Mouse (Mus musculus) thymus, adult 2 months (tissue): Measurements from ENCODE around the gene Alx3. TPM values are rescaled to one million over a fixed set of nuclear protein-coding genes. Genes with fewer than 3 reads are reported as not detected.

Source experiments
- DNase-seq: peaks from one replicate; pipeline ENCODE4 v3.0.0; 2021
- H3K27ac ChIP-seq: fragments of 200-500 bp; 2 replicates; pipeline ENCODE4 v1.5.1; 2012; ENCODE audit warnings: low read length, control low read depth; ENCODE audit not compliant: control insufficient read depth, insufficient read depth
- H3K27me3 ChIP-seq: fragments of 200-500 bp; 2 replicates; pipeline ENCODE4 v1.6.1; 2012; ENCODE audit warnings: mild to moderate bottlenecking, low read length, moderate library complexity, mixed read lengths; ENCODE audit not compliant: control insufficient read depth, insufficient read depth
- H3K36me3 ChIP-seq: fragments of 200-500 bp; 2 replicates; pipeline ENCODE4 v1.6.1; 2012; ENCODE audit warnings: mild to moderate bottlenecking, low read length, moderate library complexity; ENCODE audit not compliant: control insufficient read depth, insufficient read depth
- H3K4me1 ChIP-seq: fragments of 200-500 bp; replicated peaks from 2 replicates; pipeline ENCODE4 v1.6.1; 2012; ENCODE audit warnings: low read length; ENCODE audit not compliant: control insufficient read depth, insufficient read depth
- H3K4me3 ChIP-seq: fragments of 200-500 bp; 2 replicates; pipeline ENCODE4 v1.5.1; 2012; ENCODE audit warnings: mild to moderate bottlenecking, low read length, control low read depth, moderate library complexity; ENCODE audit not compliant: control insufficient read depth, insufficient read depth
- CTCF ChIP-seq: fragments of 200-500 bp; IDR thresholded peaks from 2 replicates; pipeline ENCODE4 v1.5.1; 2012; ENCODE audit warnings: mild to moderate bottlenecking, control low read depth, low read length, moderate library complexity, borderline replicate concordance; ENCODE audit not compliant: control insufficient read depth, poor library complexity, insufficient read depth; ENCODE audit errors: extremely low read depth
- POLR2A ChIP-seq: fragments of 200-500 bp; IDR thresholded peaks from 2 replicates; pipeline ENCODE4 v1.6.1; 2012; ENCODE audit warnings: mild to moderate bottlenecking, low read length, control low read depth, moderate library complexity; ENCODE audit not compliant: control insufficient read depth, poor library complexity, insufficient read depth; ENCODE audit errors: extremely low read depth
- WGBS: fragments of 180-500 bp; shearing (Covaris S2); methylation state at CpG from one replicate; pipeline ENCODE4 v1.1.7; 2018; 5-methylcytosine and 5-hydroxymethylcytosine counted together
- polyA plus RNA-seq: library from polyadenylated mRNA; depleted of rRNA; stranded (reverse); fragments of >200 nt; gene quantifications from 2 replicates; pipeline ENCODE4 v1.2.3, GENCODE M21; 2012

Gene Alx3
- polyA plus RNA-seq, 1 experiment, result 0.20 TPM

- TF ChIP-seq CTCF (peak; percentile 62; the same call in 1 of the 2 replicates), POLR2A (no peak)
- Histone ChIP-seq H3K27ac (no peak overlapping the region), H3K27me3 (no peaks in the 10 kb centered on the region), H3K4me1 (no peaks in the 10 kb centered on the region), H3K36me3 (no peaks in the 10 kb centered on the region), H3K4me3 (no peak overlapping the region)
- DNase-seq, result peak; percentile 29
- WGBS, result 19% methylated on average over 3 of the region's 3 CpGs
These were observed 35.6 kb upstream of the Alx3 start for GRCm38 (mm10) chr3:107559183-107559582.

- H3K4me1 ChIP-seq, result no peaks in the 10 kb centered on the region
- WGBS, result 92% methylated on average over 2 of the region's 2 CpGs
- no peaks in the 10 kb centered on the region for H3K27me3 ChIP-seq
- no peak for TF ChIP-seq POLR2A
- no peak for TF ChIP-seq CTCF
- no peak overlapping the region for H3K27ac ChIP-seq
- no peak overlapping the region for H3K4me3 ChIP-seq
- no peaks in the 10 kb centered on the region for H3K36me3 ChIP-seq
- DNase-seq, result no peak
These were observed 32.7 kb upstream of the Alx3 start for GRCm38 (mm10) chr3:107562104-107562503.

GRCm38 (mm10) chr3:107562591-107562990 is 32.2 kb upstream of the Alx3 start:
- DNase-seq, result no peak
- TF ChIP-seq CTCF, result no peak
- no peak for TF ChIP-seq POLR2A
- Histone ChIP-seq H3K27me3 (no peaks in the 10 kb centered on the region), H3K4me1 (no peaks in the 10 kb centered on the region), H3K36me3 (no peaks in the 10 kb centered on the region), H3K27ac (no peak overlapping the region), H3K4me3 (no peak overlapping the region)
- WGBS, result 82% methylated on average over 4 of the region's 4 CpGs

GRCm38 (mm10) chr3:107563880-107564279 is 31.0 kb upstream of the Alx3 start:
- Histone ChIP-seq H3K27me3 (no peaks in the 10 kb centered on the region), H3K27ac (no peak overlapping the region), H3K4me1 (no peaks in the 10 kb centered on the region), H3K36me3 (no peaks in the 10 kb centered on the region), H3K4me3 (no peak overlapping the region)
- TF ChIP-seq POLR2A, result no peak
- no peak for TF ChIP-seq CTCF
- WGBS, result 82% methylated on average over 4 of the region's 4 CpGs
- DNase-seq, result no peak

- no peaks in the 10 kb centered on the region for H3K4me1 ChIP-seq
These were observed 29.5 kb upstream of the Alx3 start for GRCm38 (mm10) chr3:107565331-107565730.

GRCm38 (mm10) chr3:107567766-107568165 is 27.1 kb upstream of the Alx3 start:
- Histone ChIP-seq H3K4me3 (no peak overlapping the region), H3K4me1 (no peaks in the 10 kb centered on the region), H3K36me3 (no peaks in the 10 kb centered on the region), H3K27ac (no peak overlapping the region), H3K27me3 (no peaks in the 10 kb centered on the region)
- no peak for DNase-seq
- WGBS, result 82% methylated on average over 7 of the region's 7 CpGs
- TF ChIP-seq CTCF (no peak), POLR2A (no peak)

More at GRCm38 (mm10) chr3:107565331-107565730, 29.5 kb upstream of the Alx3 start:
- TF ChIP-seq POLR2A (no peak), CTCF (no peak)
- Histone ChIP-seq H3K4me3 (no peak overlapping the region), H3K27ac (no peak overlapping the region), H3K27me3 (no peaks in the 10 kb centered on the region), H3K36me3 (no peaks in the 10 kb centered on the region)
- 77% methylated on average over 3 of the region's 3 CpGs for WGBS
- DNase-seq, result no peak

GRCm38 (mm10) chr3:107568721-107569120 is 26.1 kb upstream of the Alx3 start:
- Histone ChIP-seq H3K27me3 (no peaks in the 10 kb centered on the region), H3K27ac (no peak overlapping the region), H3K36me3 (no peaks in the 10 kb centered on the region), H3K4me3 (no peak overlapping the region), H3K4me1 (no peaks in the 10 kb centered on the region)
- TF ChIP-seq CTCF (no peak), POLR2A (no peak)
- 85% methylated on average over 4 of the region's 4 CpGs for WGBS
- DNase-seq, result no peak
